Mouse (Mus musculus): ENCODE results near the gene Cab39. TPM values are rescaled to one million over a fixed set of nuclear protein-coding genes. Genes with fewer than 3 reads are reported as not detected.
"Not testable (repeated sequence)": the region's sequence is repeated elsewhere in the genome, so short reads cannot be mapped to it uniquely, and the experiment has no call there.

Cab39 gene
- polyA plus RNA-seq, 1 experiment from 2014 or later: 13.9 TPM

DNA sequence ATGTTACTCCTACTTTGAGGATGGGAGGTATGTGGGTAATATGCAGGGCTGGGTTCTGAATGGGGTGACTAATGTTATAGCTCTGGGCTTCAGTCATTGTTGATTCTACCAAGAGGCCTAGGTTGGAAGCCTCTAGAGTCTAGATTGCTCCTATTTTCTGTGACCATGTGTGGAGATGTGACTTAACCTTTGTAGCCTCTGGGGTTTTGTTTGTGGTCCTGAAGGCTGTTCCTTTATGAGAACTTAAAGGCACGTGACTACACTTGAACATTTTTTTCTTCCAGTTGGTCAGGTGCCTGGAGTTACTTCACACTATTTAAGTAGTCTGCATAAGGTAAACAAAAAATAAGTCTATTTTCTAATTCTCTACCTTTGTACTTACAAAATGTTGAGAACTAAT is 6.5 kb downstream of the Cab39 start:
- Histone ChIP-seq H3K27ac (ENCODE audit: low read depth) (no peak overlapping the region), H3K4me2 (ENCODE audit: low read depth, low read length) (no peak overlapping the region), H3K27me3 (ENCODE audit: insufficient read depth, low read length) (no peaks in the 10 kb centered on the region), H3K9me3 (ENCODE audit: low read length) (no peaks in the 10 kb centered on the region), H3K9ac (replicated peaks) (no peak overlapping the region), H3K36me3 (replicated peaks; ENCODE audit: insufficient read depth, low read length) (peaks cover 16% of the 10 kb centered on the region; the same call in 1 of the 2 replicates), H3K4me3 (ENCODE audit: low read depth, low read length) (no peak overlapping the region), H3K4me1 (ENCODE audit: insufficient read depth) (peaks cover 27% of the 10 kb centered on the region)
- DNase-seq (no peak), ATAC-seq (no peak)
- TF ChIP-seq CTCF (IDR thresholded peaks at IDR 0.05; ENCODE audit: low read depth) (no peak), EP300 (IDR thresholded peaks at IDR 0.05; ENCODE audit: low read depth) (no peak)
- 40% methylated on average over 1 of the region's 1 CpGs for WGBS (ENCODE audit: insufficient replicate concordance)

DNA sequence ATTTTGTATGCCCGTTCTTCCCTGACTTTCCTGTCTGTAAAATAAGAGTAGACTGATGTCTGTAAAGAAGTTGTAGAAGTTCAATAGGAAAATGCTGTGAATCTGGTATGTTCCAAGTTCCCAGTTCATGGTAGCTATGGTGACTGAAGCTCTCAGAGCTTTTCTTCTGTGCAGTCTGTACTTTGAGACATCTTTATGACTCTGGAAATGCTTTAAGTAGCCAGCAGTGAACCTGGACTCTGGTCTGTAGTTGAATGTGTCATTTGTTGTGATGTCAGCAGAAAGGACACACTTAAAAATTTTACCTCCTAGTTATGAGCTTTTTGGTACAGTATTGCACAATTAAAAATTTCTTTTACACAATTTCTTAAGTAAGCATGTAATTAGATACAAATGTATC is 9.3 kb downstream of the Cab39 start:
- no peak for ATAC-seq
- Histone ChIP-seq H3K4me1 (ENCODE audit: insufficient read depth) (peaks cover 10% of the 10 kb centered on the region), H3K36me3 (replicated peaks; ENCODE audit: insufficient read depth, low read length) (peaks cover 8% of the 10 kb centered on the region; the same call in 1 of the 2 replicates), H3K9me3 (ENCODE audit: low read length) (no peaks in the 10 kb centered on the region), H3K4me3 (ENCODE audit: low read depth, low read length) (no peak overlapping the region), H3K27me3 (ENCODE audit: insufficient read depth, low read length) (no peaks in the 10 kb centered on the region), H3K27ac (ENCODE audit: low read depth) (no peak overlapping the region), H3K9ac (replicated peaks) (no peak overlapping the region), H3K4me2 (ENCODE audit: low read depth, low read length) (no peak overlapping the region)
- TF ChIP-seq EP300 (IDR thresholded peaks at IDR 0.05; ENCODE audit: low read depth) (no peak), CTCF (IDR thresholded peaks at IDR 0.05; ENCODE audit: low read depth) (no peak)
- no peak for DNase-seq
- 95% methylated on average over 1 of the region's 1 CpGs for WGBS (ENCODE audit: insufficient replicate concordance)

DNA sequence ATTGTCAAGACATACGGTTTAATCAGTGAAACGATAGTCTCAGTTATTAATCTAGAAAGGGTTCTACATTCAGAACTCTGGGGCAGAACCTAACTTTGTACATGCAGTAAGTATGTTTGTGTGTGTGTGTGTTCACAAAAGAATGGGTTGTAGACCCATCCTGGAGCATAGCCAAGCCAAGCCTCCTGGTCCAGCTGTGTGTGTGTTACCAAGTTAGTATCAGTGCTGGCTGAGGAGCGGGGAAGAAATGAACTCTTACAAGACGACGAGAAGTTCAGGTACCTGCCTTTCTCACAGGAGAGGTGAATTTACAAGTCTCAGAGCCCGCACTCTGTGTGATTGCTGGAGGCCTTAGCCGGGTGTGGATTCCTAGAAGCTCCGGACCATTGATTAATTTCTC is 11.3 kb downstream of the Cab39 start:
- Histone ChIP-seq H3K27ac (ENCODE audit: low read depth) (no peak overlapping the region), H3K4me1 (ENCODE audit: insufficient read depth) (peaks cover 12% of the 10 kb centered on the region), H3K27me3 (ENCODE audit: insufficient read depth, low read length) (no peaks in the 10 kb centered on the region), H3K4me2 (ENCODE audit: low read depth, low read length) (no peak overlapping the region), H3K4me3 (ENCODE audit: low read depth, low read length) (no peak overlapping the region), H3K9me3 (ENCODE audit: low read length) (no peaks in the 10 kb centered on the region), H3K9ac (replicated peaks) (no peak overlapping the region), H3K36me3 (replicated peaks; ENCODE audit: insufficient read depth, low read length) (0 out of 2 replicates have a peak, but pooled peaks cover 2% of the 10 kb centered on the region)
- DNase-seq: no peak
- 92% methylated on average over 8 of the region's 8 CpGs for WGBS (ENCODE audit: insufficient replicate concordance)
- TF ChIP-seq CTCF (IDR thresholded peaks at IDR 0.05; ENCODE audit: low read depth): no peak
- no peak for TF ChIP-seq EP300 (IDR thresholded peaks at IDR 0.05; ENCODE audit: low read depth)
- ATAC-seq: no peak

DNA sequence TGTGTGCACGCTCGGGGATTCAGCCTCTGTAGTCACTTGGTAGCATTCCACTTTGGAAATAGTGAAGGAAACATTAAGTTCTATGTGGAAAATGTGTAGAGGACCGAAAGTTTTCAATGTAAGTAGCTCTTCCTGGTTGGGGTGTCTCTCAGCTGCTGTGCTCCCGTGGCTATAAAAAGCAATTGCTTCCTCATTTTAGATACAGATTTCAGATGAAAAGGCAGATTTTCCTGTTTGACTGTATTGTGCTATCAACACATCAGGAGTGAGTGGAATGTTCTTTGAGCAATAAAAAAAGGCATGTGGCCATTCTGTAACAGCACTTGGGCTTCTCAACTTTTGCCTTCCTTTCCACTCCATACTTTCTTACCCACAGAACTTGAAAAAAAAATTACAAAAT is 16.0 kb downstream of the Cab39 start:
- ATAC-seq: no peak

DNA sequence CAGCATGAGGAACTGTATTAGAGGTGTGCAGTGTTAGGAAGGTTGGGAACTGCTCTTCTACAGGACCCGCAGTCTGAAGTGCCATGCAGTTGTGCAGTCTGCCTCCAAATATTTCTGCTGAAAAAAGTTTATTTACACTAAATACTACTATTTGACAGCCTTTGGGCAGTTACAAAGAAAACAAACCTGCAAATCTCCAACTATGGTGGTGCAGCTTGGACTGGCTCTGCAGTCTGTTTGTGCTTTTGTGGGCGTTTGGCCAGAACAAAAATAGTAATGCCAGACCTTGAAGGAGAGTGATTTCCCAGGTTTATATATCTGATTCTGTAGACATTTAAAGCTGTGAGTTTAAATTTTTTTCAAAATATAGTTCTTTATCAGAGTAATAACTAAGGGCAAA is 17.1 kb downstream of the Cab39 start:
- ATAC-seq (no peak), DNase-seq (no peak)
- no peak overlapping the region for H3K4me3 ChIP-seq (ENCODE audit: low read depth, low read length)
- WGBS (ENCODE audit: insufficient replicate concordance): 62% methylated on average over 2 of the region's 2 CpGs
- H3K27me3 ChIP-seq (ENCODE audit: insufficient read depth, low read length): no peaks in the 10 kb centered on the region
- no peak overlapping the region for H3K4me2 ChIP-seq (ENCODE audit: low read depth, low read length)
- H3K9me3 ChIP-seq (ENCODE audit: low read length): no peaks in the 10 kb centered on the region
- H3K36me3 ChIP-seq (replicated peaks; ENCODE audit: insufficient read depth, low read length): 0 out of 2 replicates have a peak, but pooled peaks cover 2% of the 10 kb centered on the region
- peaks cover 25% of the 10 kb centered on the region for H3K4me1 ChIP-seq (ENCODE audit: insufficient read depth)
- H3K9ac ChIP-seq (replicated peaks): no peak overlapping the region
- H3K27ac ChIP-seq (ENCODE audit: low read depth): no peak overlapping the region
- no peak for TF ChIP-seq CTCF (IDR thresholded peaks at IDR 0.05; ENCODE audit: low read depth)
- no peak for TF ChIP-seq EP300 (IDR thresholded peaks at IDR 0.05; ENCODE audit: low read depth)

More for the DNA sequence above, 16.0 kb downstream of the Cab39 start:
- WGBS (ENCODE audit: insufficient replicate concordance): 45% methylated on average over 4 of the region's 4 CpGs
- TF ChIP-seq CTCF (IDR thresholded peaks at IDR 0.05; ENCODE audit: low read depth) (no peak), EP300 (IDR thresholded peaks at IDR 0.05; ENCODE audit: low read depth) (no peak)
- Histone ChIP-seq H3K27me3 (ENCODE audit: insufficient read depth, low read length) (no peaks in the 10 kb centered on the region), H3K9ac (replicated peaks) (no peak overlapping the region), H3K27ac (ENCODE audit: low read depth) (no peak overlapping the region), H3K36me3 (replicated peaks; ENCODE audit: insufficient read depth, low read length) (0 out of 2 replicates have a peak, but pooled peaks cover 2% of the 10 kb centered on the region), H3K4me2 (ENCODE audit: low read depth, low read length) (no peak overlapping the region), H3K4me3 (ENCODE audit: low read depth, low read length) (no peak overlapping the region), H3K4me1 (ENCODE audit: insufficient read depth) (peaks cover 25% of the 10 kb centered on the region), H3K9me3 (ENCODE audit: low read length) (no peaks in the 10 kb centered on the region)
- DNase-seq: no peak

DNA sequence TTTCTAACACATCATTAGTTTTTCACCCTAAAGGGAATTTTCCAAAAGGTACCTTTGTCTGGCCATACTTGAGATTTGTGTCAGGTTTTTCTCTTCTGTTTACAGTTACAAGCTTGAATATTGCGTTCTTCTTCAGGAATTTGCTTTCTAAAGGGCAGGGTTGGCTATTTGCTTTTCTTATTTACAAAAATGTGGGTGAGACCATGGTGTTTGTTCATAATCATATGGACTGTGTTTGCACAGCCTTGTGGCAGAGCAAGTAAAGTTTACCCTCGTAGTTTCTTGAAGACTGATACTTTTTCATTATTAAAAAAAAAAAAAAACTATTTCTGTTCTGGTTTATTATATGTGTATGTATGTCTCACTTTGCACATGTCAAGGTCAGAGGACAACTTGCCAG is 17.5 kb downstream of the Cab39 start:
- WGBS (ENCODE audit: insufficient replicate concordance): 68% methylated on average over 2 of the region's 2 CpGs
- Histone ChIP-seq H3K36me3 (replicated peaks; ENCODE audit: insufficient read depth, low read length) (0 out of 2 replicates have a peak, but pooled peaks cover 2% of the 10 kb centered on the region), H3K4me2 (ENCODE audit: low read depth, low read length) (peak overlapping the region; percentile 40; the same call in 1 of the 2 replicates), H3K27me3 (ENCODE audit: insufficient read depth, low read length) (no peaks in the 10 kb centered on the region), H3K4me3 (ENCODE audit: low read depth, low read length) (no peak overlapping the region), H3K4me1 (ENCODE audit: insufficient read depth) (peaks cover 25% of the 10 kb centered on the region), H3K9ac (replicated peaks) (no peak overlapping the region), H3K9me3 (ENCODE audit: low read length) (no peaks in the 10 kb centered on the region), H3K27ac (ENCODE audit: low read depth) (no peak overlapping the region)
- DNase-seq: no peak
- TF ChIP-seq CTCF (IDR thresholded peaks at IDR 0.05; ENCODE audit: low read depth) (no peak), EP300 (IDR thresholded peaks at IDR 0.05; ENCODE audit: low read depth) (no peak)
- ATAC-seq: peak; percentile 23; the same call in 1 of the 2 replicates

DNA sequence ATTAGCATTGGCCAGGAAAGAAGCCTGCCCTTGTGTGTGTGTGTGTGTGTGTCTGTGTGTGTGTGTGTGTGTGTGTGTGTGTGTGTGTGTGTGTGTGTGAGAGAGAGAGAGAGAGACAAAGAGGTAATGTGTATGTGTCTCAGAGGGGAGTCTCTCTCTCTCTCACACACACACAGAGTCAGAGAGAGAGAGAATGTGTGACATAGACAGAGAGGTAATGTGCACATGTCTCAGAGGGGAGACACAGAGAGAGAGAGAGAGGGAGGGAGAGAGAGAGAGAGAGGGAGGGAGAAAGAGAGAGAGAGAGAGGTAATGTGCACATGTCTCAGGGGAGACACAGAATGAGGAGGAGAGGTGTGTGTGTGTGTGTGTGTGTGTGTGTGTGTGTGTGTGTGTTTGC is 21.0 kb downstream of the Cab39 start:
- not testable (repeated sequence) for ATAC-seq; DNase-seq; H3K27ac ChIP-seq (ENCODE audit: low read depth); H3K36me3 ChIP-seq (replicated peaks; ENCODE audit: insufficient read depth, low read length); H3K4me3 ChIP-seq (ENCODE audit: low read depth, low read length); H3K9ac ChIP-seq (replicated peaks); H3K9me3 ChIP-seq (ENCODE audit: low read length); H3K27me3 ChIP-seq (ENCODE audit: insufficient read depth, low read length); H3K4me2 ChIP-seq (ENCODE audit: low read depth, low read length)
- peaks cover 20% of the 10 kb centered on the region for H3K4me1 ChIP-seq (ENCODE audit: insufficient read depth)

Data from liver, postnatal 0 days (tissue).